Mouse (Mus musculus): ENCODE data around the gene Cyth4.

Gene Cyth4

GRCm38 (mm10) chr15:78585404-78585803, 11.4 kb upstream of the Cyth4 start:
- DNase-seq (ENCODE audit: low read depth in 2 of 2, low spot score in 2 of 2), result no peak

GRCm38 (mm10) chr15:78587050-78587994, 9.5 kb upstream of the Cyth4 start:
- DNase-seq (ENCODE audit: low read depth in 2 of 2, low spot score in 2 of 2), result peak; percentile 82 to 86

- DNase-seq (ENCODE audit: low read depth in 2 of 2, low spot score in 2 of 2), result no peak
Measured at GRCm38 (mm10) chr15:78588049-78588448, 8.8 kb upstream of the Cyth4 start.

- no peak for DNase-seq (ENCODE audit: low read depth in 2 of 2, low spot score in 2 of 2)
Measured at GRCm38 (mm10) chr15:78588900-78589299, 7.9 kb upstream of the Cyth4 start.

GRCm38 (mm10) chr15:78589936-78590335, 6.9 kb upstream of the Cyth4 start:
- no peak for DNase-seq (ENCODE audit: low read depth in 2 of 2, low spot score in 2 of 2)

- no peak for DNase-seq (ENCODE audit: low read depth in 2 of 2, low spot score in 2 of 2)
Measured at GRCm38 (mm10) chr15:78590785-78591184, 6.1 kb upstream of the Cyth4 start.

- no peak for DNase-seq (ENCODE audit: low read depth in 2 of 2, low spot score in 2 of 2)
Measured at GRCm38 (mm10) chr15:78591680-78592451, 5.0 kb upstream of the Cyth4 start.

- no peak for DNase-seq (ENCODE audit: low read depth in 2 of 2, low spot score in 2 of 2)
Measured at GRCm38 (mm10) chr15:78592452-78592968, 4.3 kb upstream of the Cyth4 start.

GRCm38 (mm10) chr15:78593896-78594425, 2.9 kb upstream of the Cyth4 start:
- no peak for DNase-seq (ENCODE audit: low read depth in 2 of 2, low spot score in 2 of 2)

GRCm38 (mm10) chr15:78594831-78595230, 2.0 kb upstream of the Cyth4 start:
- no peak for DNase-seq (ENCODE audit: low read depth in 2 of 2, low spot score in 2 of 2)

GRCm38 (mm10) chr15:78595468-78595867, 1.4 kb upstream of the Cyth4 start:
- DNase-seq (ENCODE audit: low read depth in 2 of 2, low spot score in 2 of 2), result no peak

GRCm38 (mm10) chr15:78596504-78596903, 343 bp upstream of the Cyth4 start:
- DNase-seq (ENCODE audit: low read depth in 2 of 2, low spot score in 2 of 2), result no peak

GRCm38 (mm10) chr15:78597729-78598128, 882 bp downstream of the Cyth4 start:
- peak in 1 of 2 experiments; percentile 70 for DNase-seq (ENCODE audit: low read depth in 2 of 2, low spot score in 2 of 2)

GRCm38 (mm10) chr15:78599124-78599523, 2.3 kb downstream of the Cyth4 start:
- DNase-seq (ENCODE audit: low read depth in 2 of 2, low spot score in 2 of 2), result no peak

GRCm38 (mm10) chr15:78599529-78600193, 2.8 kb downstream of the Cyth4 start:
- no peak for DNase-seq (ENCODE audit: low read depth in 2 of 2, low spot score in 2 of 2)

- DNase-seq (ENCODE audit: low read depth in 2 of 2, low spot score in 2 of 2), result no peak
Measured at GRCm38 (mm10) chr15:78601180-78601579, 4.3 kb downstream of the Cyth4 start.

- DNase-seq (ENCODE audit: low read depth in 2 of 2, low spot score in 2 of 2), result no peak
Measured at GRCm38 (mm10) chr15:78604255-78604654, 7.4 kb downstream of the Cyth4 start.

- peak in 1 of 2 experiments; percentile 42 for DNase-seq (ENCODE audit: low read depth in 2 of 2, low spot score in 2 of 2)
Measured at GRCm38 (mm10) chr15:78605371-78605791, 8.5 kb downstream of the Cyth4 start.

GRCm38 (mm10) chr15:78606059-78606458, 9.2 kb downstream of the Cyth4 start:
- DNase-seq (ENCODE audit: low read depth in 2 of 2, low spot score in 2 of 2), result no peak

GRCm38 (mm10) chr15:78607463-78607862, 10.6 kb downstream of the Cyth4 start:
- DNase-seq (ENCODE audit: low read depth in 2 of 2, low spot score in 2 of 2), result no peak
